Mouse (Mus musculus) midbrain, embryonic 11.5 days (tissue): ENCODE measurements at regions not wholly inside any gene's neighbourhood (a gene's known extent, or its start where the extent isn't known, plus 50 kb on each side); places are given as distances from the start of the nearest gene placed in this dataset.

ENCODE experiments used
- ATAC-seq: fragments of 200-750 bp; cut with Nextera tagmentation; 2 replicates; pipeline ENCODE4 v1.8.0; 2017; ENCODE audit warnings: moderate TSS enrichment, moderate library complexity; ENCODE audit not compliant: low FRiP score
- DNase-seq: peaks from one replicate; pipeline ENCODE4 v3.0.0; 2015; ENCODE audit warnings: low spot score; ENCODE audit errors: missing footprints
- H3K27ac ChIP-seq: fragments of 300-500 bp; sonication (generic); 2 replicates; pipeline ENCODE4 v1.5.1; 2014; ENCODE audit warnings: low read depth, low read length
- H3K27me3 ChIP-seq: fragments of 300-500 bp; sonication (generic); 2 replicates; pipeline ENCODE4 v1.6.1; 2014; ENCODE audit warnings: mild to moderate bottlenecking, low read length, moderate library complexity, mixed read lengths; ENCODE audit not compliant: control insufficient read depth, insufficient read depth
- H3K36me3 ChIP-seq: fragments of 300-500 bp; sonication (generic); 2 replicates; pipeline ENCODE4 v1.6.1; 2014; ENCODE audit warnings: mild to moderate bottlenecking, low read length, moderate library complexity, mixed read lengths; ENCODE audit not compliant: control insufficient read depth, insufficient read depth
- H3K4me1 ChIP-seq: fragments of 300-500 bp; sonication (generic); 2 replicates; pipeline ENCODE4 v1.6.1; 2014; ENCODE audit warnings: low read length; ENCODE audit not compliant: control insufficient read depth, insufficient read depth
- H3K4me2 ChIP-seq: fragments of 300-500 bp; sonication (generic); 2 replicates; pipeline ENCODE4 v1.6.1; 2014; ENCODE audit warnings: mild to moderate bottlenecking, moderate library complexity
- H3K4me3 ChIP-seq: fragments of 300-500 bp; sonication (generic); 2 replicates; pipeline ENCODE4 v1.5.1; 2014; ENCODE audit warnings: low read depth, low read length
- H3K9ac ChIP-seq: fragments of 300-500 bp; sonication (generic); 2 replicates; pipeline ENCODE4 v1.6.1; 2014; ENCODE audit warnings: low read length
- H3K9me3 ChIP-seq: fragments of 300-500 bp; sonication (generic); 2 replicates; pipeline ENCODE4 v1.6.1; 2016; ENCODE audit warnings: low read length; ENCODE audit not compliant: control insufficient read depth
- WGBS: fragments of 180-500 bp; shearing (Covaris S2); extraction: QIAGEN DNeasy Blood & Tissue Kit; methylation state at CpG from one replicate; pipeline ENCODE4 v1.1.7; 2014; 5-methylcytosine and 5-hydroxymethylcytosine counted together

- no peaks in the 10 kb centered on the region for H3K36me3 ChIP-seq
- H3K4me3 ChIP-seq, result no peak overlapping the region
- no peak overlapping the region for H3K4me2 ChIP-seq
- H3K27ac ChIP-seq, result no peak overlapping the region
- WGBS, result 86% methylated on average over 5 of the region's 5 CpGs
- no peak overlapping the region for H3K9ac ChIP-seq
- no peaks in the 10 kb centered on the region for H3K9me3 ChIP-seq
- DNase-seq (no peak), ATAC-seq (no peak)
- peaks cover 4% of the 10 kb centered on the region; the same call in 1 of the 2 replicates for H3K4me1 ChIP-seq
- no peaks in the 10 kb centered on the region for H3K27me3 ChIP-seq
Observed at GRCm38 (mm10) chr2:28365756-28366155, 80.8 kb upstream of the Ppp1r26 start.

- Histone ChIP-seq H3K4me2 (no peak overlapping the region), H3K27ac (no peak overlapping the region), H3K9ac (no peak overlapping the region), H3K9me3 (no peaks in the 10 kb centered on the region), H3K36me3 (no peaks in the 10 kb centered on the region), H3K4me1 (peaks cover 4% of the 10 kb centered on the region; the same call in 1 of the 2 replicates), H3K4me3 (no peak overlapping the region), H3K27me3 (no peaks in the 10 kb centered on the region)
- ATAC-seq (0 out of 2 replicates have a peak, but pooled peaks have one; percentile 19), DNase-seq (no peak)
- WGBS, result 14% methylated on average over 3 of the region's 3 CpGs
Observed at GRCm38 (mm10) chr2:28374838-28375237, 71.8 kb upstream of the Ppp1r26 start.

- DNase-seq, result no peak
- Histone ChIP-seq H3K4me3 (no peak overlapping the region), H3K9ac (no peak overlapping the region), H3K4me1 (peaks cover 4% of the 10 kb centered on the region; the same call in 1 of the 2 replicates), H3K36me3 (no peaks in the 10 kb centered on the region), H3K27me3 (no peaks in the 10 kb centered on the region), H3K9me3 (no peaks in the 10 kb centered on the region), H3K27ac (no peak overlapping the region), H3K4me2 (no peak overlapping the region)
- ATAC-seq, result no peak
- WGBS, result 69% methylated on average over 9 of the region's 9 CpGs
Observed at GRCm38 (mm10) chr2:28377948-28378822, 68.4 kb upstream of the Ppp1r26 start.

DNA sequence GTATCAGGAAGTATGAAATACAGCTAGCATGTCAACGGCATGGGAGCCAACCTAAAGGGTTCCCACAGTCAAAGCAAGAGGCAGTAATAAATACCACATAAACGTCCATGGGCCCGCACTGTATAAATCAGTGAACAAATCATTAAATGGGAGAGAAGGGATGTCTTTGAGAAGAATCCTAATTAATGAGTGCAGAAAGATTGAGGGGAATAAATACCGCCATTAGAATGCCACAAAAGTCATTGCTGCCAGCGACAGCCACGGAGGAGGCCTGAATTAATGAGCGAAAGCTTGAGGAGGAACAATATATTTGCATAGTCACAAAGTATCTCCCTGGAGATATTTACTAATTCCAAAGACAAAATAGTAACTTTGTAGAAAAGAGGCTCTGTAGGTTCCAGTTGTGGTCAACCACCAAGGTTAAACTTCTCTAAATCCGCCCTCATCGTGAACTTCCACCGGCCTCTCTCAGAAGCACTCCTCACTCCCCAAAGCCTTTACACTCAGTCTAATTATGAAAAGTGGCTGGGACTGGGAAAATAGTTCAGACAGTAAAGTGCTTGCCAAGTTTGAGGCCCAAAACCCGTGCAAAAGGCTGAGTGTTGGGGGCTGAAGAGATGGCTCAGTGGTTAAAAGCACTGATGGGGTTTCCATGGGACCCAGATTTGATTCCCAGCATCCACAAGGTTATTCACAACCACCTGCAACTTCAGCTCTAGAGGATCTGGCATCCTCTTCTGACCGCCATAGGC lies 64.4 kb upstream of the Ppp1r26 start:
- Histone ChIP-seq H3K27ac (no peak overlapping the region), H3K4me3 (no peak overlapping the region), H3K9me3 (no peaks in the 10 kb centered on the region), H3K27me3 (no peaks in the 10 kb centered on the region), H3K4me2 (no peak overlapping the region), H3K9ac (no peak overlapping the region), H3K4me1 (peaks cover 10% of the 10 kb centered on the region), H3K36me3 (no peaks in the 10 kb centered on the region)
- 87% methylated on average over 12 of the region's 12 CpGs for WGBS
- no peak for ATAC-seq
- DNase-seq, result no peak

GRCm38 (mm10) chr2:28384875-28385274 lies 61.7 kb upstream of the Ppp1r26 start:
- 70% methylated on average over 8 of the region's 8 CpGs for WGBS
- Histone ChIP-seq H3K36me3 (no peaks in the 10 kb centered on the region), H3K9ac (no peak overlapping the region), H3K27ac (no peak overlapping the region), H3K4me2 (no peak overlapping the region), H3K4me1 (peaks cover 12% of the 10 kb centered on the region), H3K27me3 (no peaks in the 10 kb centered on the region), H3K4me3 (no peak overlapping the region), H3K9me3 (no peaks in the 10 kb centered on the region)
- ATAC-seq (no peak), DNase-seq (no peak)

DNA sequence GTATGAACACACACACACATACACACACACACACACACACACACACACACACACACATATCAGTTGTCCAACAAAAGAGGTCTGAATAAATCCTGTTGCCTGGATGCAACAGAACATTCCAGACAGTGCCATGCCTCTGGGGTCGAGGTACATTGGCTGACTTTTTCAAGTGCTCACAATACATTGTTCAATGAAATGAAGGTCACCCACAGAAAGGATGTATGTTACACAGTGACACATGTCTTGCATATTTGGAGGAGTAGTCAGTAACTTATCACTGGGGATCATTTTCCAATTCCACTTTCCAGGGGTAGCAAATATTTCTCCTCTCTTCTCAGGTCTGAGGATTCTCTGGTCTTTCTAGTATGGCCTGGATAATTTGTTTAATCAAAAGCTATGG lies 59.8 kb upstream of the Ppp1r26 start:
- WGBS, result 57% methylated on average over 1 of the region's 1 CpGs
- Histone ChIP-seq H3K4me3 (no peak overlapping the region), H3K27me3 (no peaks in the 10 kb centered on the region), H3K9ac (no peak overlapping the region), H3K9me3 (no peaks in the 10 kb centered on the region), H3K4me2 (no peak overlapping the region), H3K27ac (no peak overlapping the region), H3K36me3 (no peaks in the 10 kb centered on the region), H3K4me1 (peaks cover 8% of the 10 kb centered on the region)
- DNase-seq (no peak), ATAC-seq (no peak)

GRCm38 (mm10) chr2:28387422-28387836 lies 59.2 kb upstream of the Ppp1r26 start:
- H3K27me3 ChIP-seq, result no peaks in the 10 kb centered on the region
- ATAC-seq, result peak; percentile 74
- WGBS, result 9% methylated on average over 6 of the region's 6 CpGs
- peaks cover 8% of the 10 kb centered on the region for H3K4me1 ChIP-seq
- peak overlapping the region; percentile 41; the same call in 1 of the 2 replicates for H3K27ac ChIP-seq
- no peak overlapping the region for H3K4me3 ChIP-seq
- no peaks in the 10 kb centered on the region for H3K9me3 ChIP-seq
- H3K9ac ChIP-seq, result no peak overlapping the region
- no peak overlapping the region for H3K4me2 ChIP-seq
- H3K36me3 ChIP-seq, result no peaks in the 10 kb centered on the region
- no peak for DNase-seq

GRCm38 (mm10) chr2:28387926-28388325 lies 58.7 kb upstream of the Ppp1r26 start:
- no peak overlapping the region for H3K4me3 ChIP-seq
- peak overlapping the region; percentile 41; the same call in 1 of the 2 replicates for H3K27ac ChIP-seq
- DNase-seq (no peak), ATAC-seq (no peak)
- H3K4me1 ChIP-seq, result peaks cover 8% of the 10 kb centered on the region
- H3K9ac ChIP-seq, result no peak overlapping the region
- no peaks in the 10 kb centered on the region for H3K9me3 ChIP-seq
- H3K36me3 ChIP-seq, result no peaks in the 10 kb centered on the region
- WGBS, result 73% methylated on average over 4 of the region's 4 CpGs
- H3K27me3 ChIP-seq, result no peaks in the 10 kb centered on the region
- H3K4me2 ChIP-seq, result no peak overlapping the region

DNA sequence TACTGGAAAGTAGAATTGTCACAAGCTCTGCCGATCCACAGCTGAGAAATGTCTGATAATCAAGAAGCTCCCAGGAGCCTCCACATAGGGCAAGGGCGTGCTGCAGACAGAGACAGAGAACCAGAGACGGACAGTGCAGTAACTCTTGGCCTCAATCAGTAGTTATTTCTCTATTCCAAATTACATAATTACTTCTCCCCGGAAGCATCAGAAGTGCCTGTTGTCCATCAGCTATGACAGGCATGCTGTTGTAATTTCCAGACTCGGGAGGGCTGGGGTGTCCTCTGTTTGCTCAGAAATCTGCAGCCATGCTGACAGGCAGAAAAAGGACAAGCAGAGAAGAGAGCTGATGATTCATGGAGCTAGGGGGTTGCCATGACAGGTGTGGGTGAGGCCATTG lies 56.9 kb upstream of the Ppp1r26 start:
- H3K9ac ChIP-seq, result no peak overlapping the region
- H3K4me1 ChIP-seq, result peaks cover 8% of the 10 kb centered on the region
- DNase-seq (no peak), ATAC-seq (no peak)
- H3K36me3 ChIP-seq, result no peaks in the 10 kb centered on the region
- H3K27me3 ChIP-seq, result no peaks in the 10 kb centered on the region
- H3K27ac ChIP-seq, result no peak overlapping the region
- no peak overlapping the region for H3K4me3 ChIP-seq
- no peaks in the 10 kb centered on the region for H3K9me3 ChIP-seq
- H3K4me2 ChIP-seq, result no peak overlapping the region
- WGBS, result 90% methylated on average over 5 of the region's 5 CpGs
